Mouse (Mus musculus) midbrain, embryonic 15.5 days (tissue): ENCODE data around the gene Emd. TPM values are rescaled to one million over a fixed set of nuclear protein-coding genes. Genes with fewer than 3 reads are reported as not detected.

Experiments
- ATAC-seq: fragments of 200-750 bp; cut with Nextera tagmentation; replicated peaks from 2 replicates; pipeline ENCODE4 v1.8.0; 2017; ENCODE audit warnings: moderate TSS enrichment
- H3K27ac ChIP-seq: fragments of 300-500 bp; sonication (generic); 2 replicates; pipeline ENCODE4 v1.5.1; 2015; ENCODE audit warnings: mild to moderate bottlenecking, inconsistent platforms
- H3K27me3 ChIP-seq: fragments of 300-500 bp; sonication (generic); replicated peaks from 2 replicates; pipeline ENCODE4 v1.6.1; 2015; ENCODE audit warnings: inconsistent platforms
- H3K36me3 ChIP-seq: fragments of 300-500 bp; sonication (generic); replicated peaks from 2 replicates; pipeline ENCODE4 v1.6.1; 2015; ENCODE audit warnings: inconsistent platforms
- H3K4me1 ChIP-seq: fragments of 300-500 bp; sonication (generic); 2 replicates; pipeline ENCODE4 v1.6.1; 2015; ENCODE audit warnings: inconsistent platforms
- H3K4me2 ChIP-seq: fragments of 300-500 bp; sonication (generic); 2 replicates; pipeline ENCODE4 v1.6.1; 2015; ENCODE audit warnings: inconsistent platforms, mild to moderate bottlenecking, moderate library complexity
- H3K4me3 ChIP-seq: fragments of 300-500 bp; sonication (generic); 2 replicates; pipeline ENCODE4 v1.5.1; 2015; ENCODE audit warnings: mild to moderate bottlenecking, inconsistent platforms
- H3K9ac ChIP-seq: fragments of 300-500 bp; sonication (generic); 2 replicates; pipeline ENCODE4 v1.6.1; 2015; ENCODE audit warnings: mild to moderate bottlenecking, inconsistent platforms
- H3K9me3 ChIP-seq: fragments of 300-500 bp; sonication (generic); 2 replicates; pipeline ENCODE4 v1.6.1; 2016; ENCODE audit warnings: inconsistent platforms
- WGBS: fragments of 180-500 bp; shearing (Covaris S2); methylation state at CpG from one replicate; pipeline ENCODE4 v1.1.7; 2015; ENCODE audit warnings: mixed read lengths; 5-methylcytosine and 5-hydroxymethylcytosine counted together
- polyA plus RNA-seq: library from polyadenylated mRNA; unstranded; fragments of >200 nt; fragmentation: Nextera tagmentation; extraction: Ambion mirVana; gene quantifications from 2 replicates; pipeline ENCODE4 v1.2.1, GENCODE M21; 2015

The Emd gene
- polyA plus RNA-seq, 1 experiment from 2014 or later, result 17.7 TPM

GRCm38 (mm10) chrX:74281041-74281731 is 26.7 kb downstream of the Emd start:
- peak overlapping the region; percentile 60 for H3K4me3 ChIP-seq
- no peak for ATAC-seq
- 24% methylated on average over 14 of the region's 14 CpGs for WGBS
- H3K4me2 ChIP-seq, result peak overlapping the region; percentile 72
- no peaks in the 10 kb centered on the region for H3K27me3 ChIP-seq
- H3K27ac ChIP-seq, result peak overlapping the region; percentile 85; the same call in 1 of the 2 replicates
- peak overlapping the region; percentile 50 for H3K9ac ChIP-seq
- peaks cover 16% of the 10 kb centered on the region for H3K4me1 ChIP-seq
- no peaks in the 10 kb centered on the region for H3K9me3 ChIP-seq
- no peaks in the 10 kb centered on the region for H3K36me3 ChIP-seq

DNA sequence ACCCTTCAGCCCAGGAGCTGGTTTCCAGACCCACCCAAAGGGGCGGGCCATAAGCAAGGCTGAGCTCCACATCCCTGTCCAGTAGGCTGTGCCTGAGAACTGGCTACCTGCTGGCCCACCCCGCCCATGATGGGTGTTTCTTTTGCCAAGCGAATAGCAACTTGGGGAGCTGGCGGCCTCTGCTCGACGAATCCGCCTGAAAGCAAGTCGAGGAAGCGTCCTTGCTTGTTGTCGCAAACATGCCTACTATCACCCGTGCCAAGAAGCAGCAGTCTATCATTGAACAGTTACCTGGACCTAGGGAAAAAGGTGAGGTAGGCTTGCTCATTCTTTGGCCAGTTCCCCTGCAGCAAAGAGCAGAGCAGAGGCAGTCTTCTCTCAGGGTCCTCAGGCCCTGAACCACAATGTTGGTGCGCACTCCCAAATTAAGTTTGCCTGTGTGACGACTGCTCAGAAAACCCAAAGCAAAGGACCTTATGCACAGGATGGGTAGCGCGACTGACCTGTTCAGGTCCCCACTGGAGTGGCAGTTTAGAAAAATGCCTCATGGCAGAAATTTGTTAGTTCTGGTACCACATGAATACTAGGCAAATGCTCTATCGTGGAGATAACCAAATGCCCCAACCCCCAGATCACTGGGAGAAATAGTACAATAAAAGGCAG is 27.4 kb downstream of the Emd start, which contains the start of the genes Taz and Dnase1l1:
Taz (plus strand) TSS at position 181 of the 663 bp plus-strand sequence.
Dnase1l1 (minus strand) TSS at position 606 of the 663 bp plus-strand sequence.
- peak; percentile 73 for ATAC-seq

GRCm38 (mm10) chrX:74282395-74283091 is 28.1 kb downstream of the Emd start:
- Histone ChIP-seq H3K27me3 (no peaks in the 10 kb centered on the region), H3K36me3 (no peaks in the 10 kb centered on the region), H3K9me3 (no peaks in the 10 kb centered on the region), H3K4me1 (peaks cover 16% of the 10 kb centered on the region), H3K4me2 (peak overlapping the region; percentile 72), H3K27ac (peak overlapping the region; percentile 85), H3K9ac (peak overlapping the region; percentile 73), H3K4me3 (peak overlapping the region; percentile 60)
- 24% methylated on average over 39 of the region's 39 CpGs for WGBS
- ATAC-seq, result peak; percentile 86

More for the DNA sequence above, 27.4 kb downstream of the Emd start, which contains the start of the genes Taz and Dnase1l1:
- H3K36me3 ChIP-seq, result no peaks in the 10 kb centered on the region
- WGBS, result 23% methylated on average over 16 of the region's 16 CpGs
- H3K27me3 ChIP-seq, result no peaks in the 10 kb centered on the region
- peak within 1 kb of the TSS; percentile 85 for H3K27ac ChIP-seq
- H3K9ac ChIP-seq, result peak within 1 kb of the TSS; percentile 73
- no peaks in the 10 kb centered on the region for H3K9me3 ChIP-seq
- H3K4me3 ChIP-seq, result peak within 1 kb of the TSS; percentile 60
- peak within 1 kb of the TSS; percentile 72 for H3K4me2 ChIP-seq
- peaks cover 16% of the 10 kb centered on the region for H3K4me1 ChIP-seq

DNA sequence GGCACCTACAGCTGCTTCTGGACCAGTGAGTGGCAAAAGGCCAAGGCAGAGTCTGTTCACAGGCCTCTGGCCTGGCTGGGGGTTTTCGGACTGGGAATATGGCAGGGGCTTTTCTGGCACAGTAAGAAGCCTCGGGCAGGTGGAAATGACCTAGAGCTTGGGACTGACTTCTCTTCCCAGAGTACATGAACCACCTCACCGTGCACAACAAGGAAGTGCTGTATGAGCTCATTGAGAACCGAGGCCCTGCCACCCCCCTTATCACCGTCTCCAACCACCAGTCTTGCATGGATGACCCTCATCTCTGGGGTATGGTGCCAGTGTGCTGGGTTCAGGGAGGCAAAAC is 28.6 kb downstream of the Emd start:
- peak overlapping the region; percentile 73 for H3K9ac ChIP-seq
- H3K4me3 ChIP-seq, result peak overlapping the region; percentile 60
- ATAC-seq, result peak; percentile 43
- WGBS, result 40% methylated on average over 5 of the region's 5 CpGs
- peak overlapping the region; percentile 72 for H3K4me2 ChIP-seq
- peak overlapping the region; percentile 85 for H3K27ac ChIP-seq
- no peaks in the 10 kb centered on the region for H3K9me3 ChIP-seq
- no peaks in the 10 kb centered on the region for H3K36me3 ChIP-seq
- H3K4me1 ChIP-seq, result peaks cover 16% of the 10 kb centered on the region
- no peaks in the 10 kb centered on the region for H3K27me3 ChIP-seq

DNA sequence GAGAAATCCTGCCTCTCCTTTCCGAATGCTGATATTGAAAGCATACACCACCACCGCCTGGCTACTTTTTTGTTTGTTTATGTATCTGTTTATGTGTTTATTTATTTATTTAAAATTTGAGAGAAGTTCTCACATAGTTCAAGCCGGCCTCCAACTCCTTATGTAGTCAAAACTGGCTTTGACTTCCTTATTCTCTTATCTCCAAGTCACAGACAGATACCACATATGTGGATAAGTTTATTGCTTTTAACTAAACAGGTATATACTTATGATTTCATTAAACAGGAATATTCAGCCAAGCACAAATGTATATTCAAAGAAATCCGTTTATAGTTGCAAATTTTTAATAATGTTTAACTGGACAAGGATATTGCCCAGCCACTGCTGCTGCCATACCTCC is 38.9 kb downstream of the Emd start:
- WGBS, result 73% methylated on average over 4 of the region's 4 CpGs
- no peak overlapping the region for H3K4me2 ChIP-seq
- 0 out of 2 replicates have a peak, but pooled peaks cover 2% of the 10 kb centered on the region for H3K4me1 ChIP-seq
- H3K27ac ChIP-seq, result no peak overlapping the region
- no peak for ATAC-seq
- no peak overlapping the region for H3K9ac ChIP-seq
- H3K9me3 ChIP-seq, result no peaks in the 10 kb centered on the region
- H3K27me3 ChIP-seq, result no peaks in the 10 kb centered on the region
- no peaks in the 10 kb centered on the region for H3K36me3 ChIP-seq
- no peak overlapping the region for H3K4me3 ChIP-seq

GRCm38 (mm10) chrX:74296538-74297448 is 42.3 kb downstream of the Emd start, which contains the start of gene Atp6ap1:
TSS of gene Atp6ap1 (plus strand) at chrX:74297097.
- 0 out of 2 replicates have a peak, but pooled peaks cover 7% of the 10 kb centered on the region for H3K36me3 ChIP-seq

DNA sequence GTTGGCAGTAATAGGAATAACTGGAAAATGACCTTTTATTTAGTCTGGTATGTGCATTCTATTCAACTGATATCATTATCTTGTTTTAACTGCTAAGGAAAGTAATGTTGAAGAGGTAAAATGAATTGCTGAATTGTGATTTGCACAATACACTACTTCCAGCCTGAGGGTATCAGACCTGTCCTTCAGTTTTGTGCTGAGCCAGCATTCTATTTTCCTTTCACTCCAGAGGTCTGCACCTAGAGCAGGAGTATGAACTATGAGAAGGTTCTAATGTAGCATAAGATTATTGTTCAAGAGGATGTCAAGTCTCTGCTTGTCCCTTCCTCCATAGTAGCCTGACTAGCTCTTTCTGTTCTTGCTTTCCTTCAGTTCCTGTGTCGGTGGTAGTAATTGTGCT is 43.9 kb downstream of the Emd start:
- Histone ChIP-seq H3K27me3 (no peaks in the 10 kb centered on the region), H3K9ac (no peak overlapping the region), H3K4me3 (no peak overlapping the region), H3K4me2 (no peak overlapping the region), H3K36me3 (0 out of 2 replicates have a peak, but pooled peaks cover 8% of the 10 kb centered on the region), H3K9me3 (no peaks in the 10 kb centered on the region), H3K27ac (no peak overlapping the region), H3K4me1 (0 out of 2 replicates have a peak, but pooled peaks cover 8% of the 10 kb centered on the region)
- ATAC-seq, result no peak
- WGBS, result 68% methylated on average over 1 of the region's 1 CpGs

More at GRCm38 (mm10) chrX:74296538-74297448, 42.3 kb downstream of the Emd start, which contains the start of gene Atp6ap1:
- peak; percentile 98 for ATAC-seq
- Histone ChIP-seq H3K9me3 (no peaks in the 10 kb centered on the region), H3K4me2 (peak within 1 kb of the TSS; percentile 63), H3K27ac (peak within 1 kb of the TSS; percentile 86), H3K4me3 (peak within 1 kb of the TSS; percentile 68), H3K4me1 (0 out of 2 replicates have a peak, but pooled peaks cover 8% of the 10 kb centered on the region), H3K9ac (peak within 1 kb of the TSS; percentile 69), H3K27me3 (no peaks in the 10 kb centered on the region)
- WGBS, result 19% methylated on average over 37 of the region's 37 CpGs

DNA sequence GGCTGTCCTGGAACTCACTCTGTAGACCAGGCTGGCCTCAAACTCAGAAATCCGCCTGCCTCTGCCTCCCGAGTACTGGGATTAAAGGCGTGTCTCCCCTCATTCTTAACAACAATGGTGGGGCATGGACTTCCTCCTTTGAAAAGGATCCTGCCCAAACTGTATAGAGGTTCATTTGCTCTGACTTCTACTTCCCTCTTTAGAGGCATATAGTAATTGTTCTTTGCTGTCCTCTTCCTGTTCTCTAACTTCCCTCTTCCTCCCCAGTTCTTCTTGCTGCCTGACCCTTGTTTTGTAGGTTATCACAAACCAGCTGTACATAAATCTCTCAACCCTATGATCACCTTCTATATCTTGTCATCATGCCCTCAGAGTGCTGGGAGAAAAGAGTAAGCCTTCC is 45.2 kb downstream of the Emd start:
- Histone ChIP-seq H3K4me1 (peaks cover 17% of the 10 kb centered on the region), H3K27me3 (no peaks in the 10 kb centered on the region), H3K4me3 (no peak overlapping the region), H3K4me2 (no peak overlapping the region), H3K36me3 (0 out of 2 replicates have a peak, but pooled peaks cover 10% of the 10 kb centered on the region), H3K9me3 (no peaks in the 10 kb centered on the region), H3K27ac (no peak overlapping the region), H3K9ac (no peak overlapping the region)
- no peak for ATAC-seq
- 96% methylated on average over 3 of the region's 3 CpGs for WGBS

- Histone ChIP-seq H3K9me3 (no peaks in the 10 kb centered on the region), H3K36me3 (0 out of 2 replicates have a peak, but pooled peaks cover 13% of the 10 kb centered on the region), H3K27ac (peak within 1 kb of the TSS; percentile 94), H3K4me1 (peaks cover 45% of the 10 kb centered on the region), H3K27me3 (no peaks in the 10 kb centered on the region), H3K4me2 (peak within 1 kb of the TSS; percentile 63), H3K4me3 (peak within 1 kb of the TSS; percentile 55), H3K9ac (peak within 1 kb of the TSS; percentile 60)
- peak; percentile 85 for ATAC-seq
- 31% methylated on average over 41 of the region's 41 CpGs for WGBS
Measured at GRCm38 (mm10) chrX:74304867-74305700, 50.6 kb downstream of the Emd start, which contains the start of gene Gdi1. TSS of gene Gdi1 (plus strand) at chrX:74304998.
